Mouse (Mus musculus): ENCODE results near the gene Xlr3a.
"Not testable (repeated sequence)": the region's sequence is repeated elsewhere in the genome, so short reads cannot be mapped to it uniquely, and the experiment has no call there.

Xlr3a gene

GRCm38 (mm10) chrX:73096941-73097508 lies at the start of gene Xlr3a:
Gene Xlr3a, minus strand, starts transcription at chrX:73097095.
- not testable (repeated sequence) for DNase-seq (ENCODE audit: low read depth)

- not testable (repeated sequence) for DNase-seq (ENCODE audit: low read depth)
Measured at GRCm38 (mm10) chrX:73143218-73143618, 46.3 kb upstream of the Xlr3a start.

GRCm38 (mm10) chrX:73122859-73123829 lies 26.2 kb upstream of the Xlr3a start:
- DNase-seq (ENCODE audit: low read depth), result not testable (repeated sequence)

GRCm38 (mm10) chrX:73116747-73117146 lies 19.9 kb upstream of the Xlr3a start, which contains the start of gene Gm14685:
Gene Gm14685, plus strand, starts transcription at chrX:73117047.
- DNase-seq (ENCODE audit: low read depth), result not testable (repeated sequence)

GRCm38 (mm10) chrX:73082267-73083055 lies 14.4 kb downstream of the Xlr3a start, which contains the start of gene Xlr4a:
Gene Xlr4a, minus strand, starts transcription at chrX:73082478.
- not testable (repeated sequence) for DNase-seq (ENCODE audit: low read depth)

- DNase-seq (ENCODE audit: low read depth), result not testable (repeated sequence)
Measured at GRCm38 (mm10) chrX:73066765-73067312, 30.1 kb downstream of the Xlr3a start.

- no peak for DNase-seq (ENCODE audit: low read depth)
Measured at GRCm38 (mm10) chrX:73064415-73064793, 32.5 kb downstream of the Xlr3a start, which contains the start of gene Pnma3. Gene Pnma3, plus strand, starts transcription at chrX:73064787.

- DNase-seq (ENCODE audit: low read depth), result no peak
Measured at GRCm38 (mm10) chrX:73063512-73064414, 33.1 kb downstream of the Xlr3a start.

GRCm38 (mm10) chrX:73062323-73062722 lies 34.6 kb downstream of the Xlr3a start:
- no peak for DNase-seq (ENCODE audit: low read depth)

- no peak for DNase-seq (ENCODE audit: low read depth)
Measured at GRCm38 (mm10) chrX:73061528-73061927, 35.4 kb downstream of the Xlr3a start.

- DNase-seq (ENCODE audit: low read depth), result peak; percentile 71
Measured at GRCm38 (mm10) chrX:73053860-73054563, 42.9 kb downstream of the Xlr3a start.

GRCm38 (mm10) chrX:73039666-73040065 lies 57.2 kb downstream of the Xlr3a start:
- no peak for DNase-seq (ENCODE audit: low read depth)

GRCm38 (mm10) chrX:73038831-73039230 lies 58.1 kb downstream of the Xlr3a start:
- no peak for DNase-seq (ENCODE audit: low read depth)

- DNase-seq (ENCODE audit: low read depth), result no peak
Measured at GRCm38 (mm10) chrX:73037003-73037402, 59.9 kb downstream of the Xlr3a start, which contains the start of gene Pnma5. Gene Pnma5, minus strand, starts transcription at chrX:73037103.

All from c-Kit-positive CD71-positive TER-119-negative erythroid progenitor cells, embryonic 14.5 days (primary cell).